Mouse (Mus musculus): ENCODE results near the gene Dok1.
A peak's percentile ranks its signal among the peaks of the same experiment; 100 is the strongest.

The Dok1 gene

DNA sequence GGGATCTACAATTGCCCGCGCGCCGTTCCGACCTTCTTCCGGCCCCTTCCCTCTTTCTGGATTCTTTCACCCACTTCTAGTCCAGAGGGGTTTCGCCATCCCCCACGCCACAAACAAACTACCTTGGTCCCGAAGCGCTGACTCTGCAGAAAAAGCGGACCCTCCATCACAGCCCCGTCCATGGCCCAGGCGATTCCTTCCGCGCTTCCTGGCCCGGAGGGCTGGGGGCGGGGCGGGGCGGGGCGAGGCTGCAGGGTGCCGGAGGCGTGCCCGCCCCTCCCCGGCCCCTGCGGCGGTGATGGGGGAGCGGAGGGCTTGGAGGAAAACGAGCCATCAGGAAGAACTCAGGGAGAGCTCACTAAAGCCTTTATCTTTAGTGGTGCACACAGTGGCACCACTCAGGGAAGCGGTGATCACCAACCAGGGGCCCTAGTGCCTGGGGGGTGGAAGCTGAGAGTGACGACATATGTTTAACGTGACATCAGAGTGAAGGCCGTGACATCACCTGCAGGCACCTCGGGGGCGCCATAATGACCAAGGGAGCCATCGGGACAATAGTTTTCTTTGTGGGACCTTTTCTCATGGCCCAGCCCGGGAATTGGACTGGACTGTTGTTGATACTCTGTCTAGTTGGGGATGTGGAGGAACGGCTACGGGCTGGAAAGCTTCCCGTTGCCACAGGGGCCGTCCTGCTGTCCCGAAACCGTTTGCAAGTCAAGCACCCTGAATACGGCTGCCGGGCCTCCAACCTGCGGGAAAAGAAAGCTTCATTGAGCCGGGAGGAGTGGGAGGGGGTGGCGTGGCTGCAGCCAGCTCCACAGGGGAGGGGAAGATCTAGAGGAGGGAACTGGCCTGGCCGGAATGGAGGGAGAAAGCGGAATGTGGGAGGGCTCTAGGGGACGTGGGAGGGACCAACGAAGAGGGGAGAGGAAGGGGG, at the start of gene Dok1, which contains the start of gene Loxl3:
Dok1 (minus strand) TSS at position 223 of the 937 bp plus-strand sequence.
Loxl3 (plus strand) TSS at position 925 of the 937 bp plus-strand sequence.
- DNase-seq: peak; percentile 90

GRCm38 (mm10) chr6:83080210-83080609, 46.9 kb upstream of the Dok1 start:
- DNase-seq: no peak

GRCm38 (mm10) chr6:83078324-83078858, 45.1 kb upstream of the Dok1 start:
- DNase-seq: peak; percentile 99

DNA sequence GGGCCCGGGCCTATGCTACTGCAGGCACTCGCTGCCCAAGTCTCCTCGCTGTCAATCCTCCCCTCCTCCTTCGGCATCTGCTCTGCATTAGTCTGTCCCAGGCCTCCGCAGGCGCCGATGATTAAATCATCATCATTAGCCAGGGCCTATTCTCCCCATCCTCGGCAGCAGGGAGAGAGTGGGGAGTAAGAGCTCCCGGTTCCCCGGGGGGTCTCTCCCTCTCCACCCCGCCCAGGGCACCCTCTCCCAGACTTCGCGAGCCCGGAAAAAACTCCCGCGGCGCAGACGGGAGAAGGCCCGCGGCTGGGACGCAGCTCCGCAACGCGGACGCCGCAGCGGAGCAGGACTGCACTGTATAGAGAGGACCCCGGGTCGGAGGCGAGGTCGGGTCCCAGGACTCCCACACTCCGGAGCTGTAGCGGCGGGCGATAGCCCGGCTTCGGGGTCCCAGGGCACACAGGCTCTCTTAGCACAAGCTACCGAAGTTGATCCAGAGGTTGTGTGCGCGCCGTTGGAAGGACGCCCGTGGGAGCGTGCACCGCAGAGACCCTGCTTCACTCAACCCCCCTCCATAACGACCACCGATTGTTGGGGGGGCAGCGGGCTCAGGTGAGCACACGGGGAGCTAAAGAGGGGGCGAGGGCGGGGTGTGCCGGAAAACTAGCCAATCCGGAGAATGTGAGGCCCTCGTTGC, 44.5 kb upstream of the Dok1 start, which contains the start of gene Pcgf1:
Pcgf1 (plus strand) TSS at position 240 of the 694 bp plus-strand sequence.
- DNase-seq: peak; percentile 32

- DNase-seq: no peak
Measured at GRCm38 (mm10) chr6:83074979-83075378, 41.7 kb upstream of the Dok1 start.

GRCm38 (mm10) chr6:83071220-83071619, 37.9 kb upstream of the Dok1 start:
- no peak for DNase-seq

DNA sequence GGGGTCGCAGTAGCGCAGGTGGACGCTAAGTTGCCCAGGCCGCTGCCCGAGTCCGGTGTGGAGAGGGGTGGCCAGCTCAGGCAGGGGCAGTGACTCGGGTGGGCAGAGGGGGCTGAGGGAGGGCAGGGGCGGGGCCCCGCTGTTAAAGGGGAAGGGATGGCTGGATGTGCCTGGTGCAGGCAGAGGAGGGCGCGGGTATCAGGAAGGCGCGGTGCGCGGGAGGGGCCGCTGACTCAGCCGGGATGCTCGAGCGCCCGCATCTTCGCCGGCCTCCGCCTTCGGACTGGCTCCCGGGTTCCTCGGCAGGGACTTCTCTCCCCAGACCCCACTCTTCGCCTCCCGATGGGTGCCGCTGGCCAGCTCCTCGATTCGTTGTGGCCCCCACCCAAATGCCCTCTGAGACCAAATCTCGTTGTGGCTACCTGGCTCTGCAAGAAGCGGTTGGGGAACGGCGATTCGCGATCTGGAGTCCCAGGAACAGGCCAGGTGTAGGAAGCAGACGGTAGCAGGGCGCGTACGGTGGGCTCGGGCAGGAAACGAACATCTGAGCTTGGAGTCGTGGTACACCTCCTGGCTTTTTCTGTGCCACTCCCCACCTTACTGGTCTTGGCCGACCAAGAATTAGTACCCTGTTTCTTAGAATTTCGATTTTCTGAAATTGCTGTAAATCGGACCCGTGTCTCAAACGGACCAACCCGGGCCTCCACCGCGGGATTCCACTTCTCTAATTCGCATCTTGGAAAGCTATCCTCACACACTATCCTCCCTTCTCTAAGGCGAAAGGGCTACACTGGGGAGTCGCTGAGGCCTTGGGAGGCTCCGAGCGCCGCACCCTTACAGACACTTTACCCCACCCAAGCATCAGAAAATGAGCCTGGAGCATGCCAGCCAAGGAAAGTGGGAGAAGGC, 37.3 kb upstream of the Dok1 start:
- no peak for DNase-seq

DNA sequence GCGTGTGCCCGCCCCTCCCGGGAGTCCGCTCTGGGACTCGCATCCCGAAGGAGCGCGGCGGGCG, 36.8 kb upstream of the Dok1 start, which contains the start of gene Tlx2:
Tlx2 (minus strand) TSS at position 47 of the 64 bp plus-strand sequence.
- DNase-seq: no peak

GRCm38 (mm10) chr6:83069488-83070246, 36.4 kb upstream of the Dok1 start:
- DNase-seq: no peak

DNA sequence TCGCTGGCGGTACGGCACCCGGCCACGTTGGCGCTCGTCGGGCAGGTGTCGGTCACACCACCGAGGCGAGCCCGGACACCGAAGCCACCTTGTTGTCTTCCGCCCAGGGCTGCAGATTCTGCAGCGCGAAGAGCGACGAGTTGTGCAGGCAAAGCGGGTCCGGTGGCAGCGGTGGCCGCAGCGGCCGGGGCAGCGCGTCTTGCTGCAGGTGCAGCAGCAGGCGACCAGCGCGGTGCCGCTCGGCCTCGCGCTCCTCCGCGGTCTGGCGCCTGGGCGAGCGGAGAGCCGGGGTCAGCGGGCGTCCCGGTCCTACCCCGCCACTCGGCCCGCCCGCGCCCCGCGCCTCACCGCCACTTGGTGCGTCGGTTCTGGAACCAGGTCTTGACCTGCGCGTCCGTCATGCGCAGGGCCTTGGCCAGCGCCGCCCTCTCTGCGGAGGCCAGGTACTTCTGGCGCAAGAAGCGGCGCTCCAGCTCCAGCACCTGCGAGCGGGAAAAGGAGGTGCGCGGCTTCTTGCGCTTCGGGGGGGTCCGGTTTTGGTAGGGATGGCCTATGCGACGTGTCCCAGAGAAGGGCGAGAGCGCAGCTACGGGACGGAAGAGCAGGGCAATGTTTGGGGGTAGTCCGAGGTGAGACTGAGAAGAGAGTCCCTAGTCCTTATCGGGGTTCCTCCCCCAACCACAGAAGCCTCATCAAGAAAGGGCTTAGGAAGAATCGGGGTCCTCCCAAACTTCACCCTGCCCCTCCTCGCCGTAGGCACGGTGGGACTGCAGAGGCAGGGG, 35.6 kb upstream of the Dok1 start:
- no peak for DNase-seq

- DNase-seq: no peak
Measured at GRCm38 (mm10) chr6:83068221-83068620, 35.0 kb upstream of the Dok1 start.

GRCm38 (mm10) chr6:83066441-83066840, 33.2 kb upstream of the Dok1 start:
- no peak for DNase-seq

GRCm38 (mm10) chr6:83065995-83066394, 32.7 kb upstream of the Dok1 start:
- DNase-seq: no peak

- DNase-seq: no peak
Measured at GRCm38 (mm10) chr6:83058725-83059124, 25.5 kb upstream of the Dok1 start.

DNA sequence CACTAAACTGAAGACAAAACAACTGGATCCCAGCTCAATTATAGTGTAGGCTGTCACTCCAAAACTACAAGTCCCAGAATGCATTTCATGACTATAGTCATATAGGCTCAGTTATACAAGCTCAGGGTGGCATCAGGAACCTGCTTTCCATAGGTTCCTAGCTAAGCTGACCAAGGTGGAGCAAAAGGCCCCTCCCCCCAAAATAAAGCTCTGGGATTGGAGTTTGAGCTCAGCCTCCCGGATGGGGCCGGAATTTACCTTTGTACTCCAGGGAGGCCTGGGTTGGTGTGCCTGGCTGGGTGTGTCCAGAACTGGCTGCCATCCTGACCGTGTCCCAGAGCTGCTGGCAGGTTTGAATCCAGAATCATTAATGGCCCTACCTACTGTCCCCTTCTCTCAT, 24.5 kb upstream of the Dok1 start, which contains the start of gene Dqx1:
Dqx1 (plus strand) TSS at position 55 of the 400 bp plus-strand sequence.
- DNase-seq: peak; percentile 66

- peak; percentile 74 for DNase-seq
Measured at GRCm38 (mm10) chr6:83054871-83055431, 21.7 kb upstream of the Dok1 start, which contains the start of gene Htra2. Gene Htra2 (minus strand): TSS chr6:83055273.

GRCm38 (mm10) chr6:83054074-83054851, 21.0 kb upstream of the Dok1 start, which contains the start of gene Aup1:
Gene Aup1 (plus strand): TSS chr6:83054521.
- DNase-seq: peak; percentile 98

- DNase-seq: peak; percentile 70
Measured at GRCm38 (mm10) chr6:83053136-83053960, 20.1 kb upstream of the Dok1 start.

GRCm38 (mm10) chr6:83049367-83049766, 16.1 kb upstream of the Dok1 start:
- no peak for DNase-seq

Data from liver (tissue).